Mouse (Mus musculus) olfactory bulb, adult 2 months (tissue): ENCODE measurements around the gene Dpm3. TPM values are rescaled to one million over a fixed set of nuclear protein-coding genes. Genes with fewer than 3 reads are reported as not detected.

Experiments used
- H3K27ac ChIP-seq: fragments of 200-500 bp; 2 replicates; pipeline ENCODE4 v1.5.1; 2012; ENCODE audit warnings: low read depth, low read length; ENCODE audit not compliant: insufficient read depth
- H3K4me1 ChIP-seq: fragments of 200-500 bp; 2 replicates; pipeline ENCODE4 v1.6.1; 2012; ENCODE audit warnings: low read length; ENCODE audit not compliant: control insufficient read depth, insufficient read depth
- H3K4me3 ChIP-seq: fragments of 200-500 bp; 2 replicates; pipeline ENCODE4 v1.5.1; 2012; ENCODE audit warnings: mild to moderate bottlenecking, low read depth, low read length, moderate library complexity; ENCODE audit not compliant: insufficient read depth
- CTCF ChIP-seq: fragments of 200-500 bp; IDR thresholded peaks from 2 replicates; pipeline ENCODE4 v1.5.1; 2012; ENCODE audit warnings: low read depth, mild to moderate bottlenecking, low read length, moderate library complexity; ENCODE audit not compliant: insufficient read depth
- POLR2A ChIP-seq: fragments of 200-500 bp; IDR thresholded peaks from 2 replicates; pipeline ENCODE4 v1.6.1; 2012; ENCODE audit warnings: mild to moderate bottlenecking, low read depth, low read length, moderate library complexity; ENCODE audit not compliant: insufficient read depth
- WGBS: fragments of 180-500 bp; shearing (Covaris S2); methylation state at CpG from one replicate; pipeline ENCODE4 v1.1.7; 2018; 5-methylcytosine and 5-hydroxymethylcytosine counted together
- polyA plus RNA-seq: library from polyadenylated mRNA; stranded (reverse); fragments of >200 nt; gene quantifications from 2 replicates; pipeline ENCODE4 v1.2.4, GENCODE M21; 2012; ENCODE audit warnings: low replicate concordance; ENCODE audit not compliant: missing spikeins, insufficient read depth, insufficient read length

Gene Dpm3
- polyA plus RNA-seq, 1 experiment, result not detected

DNA sequence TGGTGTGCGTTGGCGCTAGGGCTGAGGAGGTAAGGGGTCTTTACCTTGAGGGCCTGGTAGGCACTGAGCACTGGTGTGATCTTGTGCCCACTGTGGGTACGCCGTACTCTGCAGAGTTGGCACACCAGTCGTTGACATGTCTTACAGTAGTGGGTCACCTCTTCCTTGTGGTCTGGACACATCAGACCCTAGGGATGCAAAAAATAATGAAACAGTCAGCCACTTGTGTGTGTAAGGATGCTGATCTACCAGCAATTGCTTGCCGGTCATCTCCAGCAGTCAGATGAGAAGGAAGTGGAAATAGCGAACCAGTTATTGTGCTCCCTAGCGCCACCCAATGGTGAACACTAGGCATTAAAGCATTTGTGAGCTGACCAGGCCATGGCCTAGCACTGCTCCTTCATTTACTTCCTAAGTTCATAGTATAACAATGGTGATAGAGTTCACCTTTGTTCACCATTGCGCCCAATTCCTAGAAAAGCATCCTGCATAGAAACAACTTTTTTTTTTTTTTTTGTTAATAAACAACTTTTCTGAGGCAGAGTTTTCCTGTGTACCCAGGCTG lies 16.7 kb upstream of the Dpm3 start:
- 63% methylated on average over 9 of the region's 9 CpGs for WGBS
- peaks cover 30% of the 10 kb centered on the region for H3K4me1 ChIP-seq
- TF ChIP-seq POLR2A (no peak), CTCF (no peak)
- no peak overlapping the region for H3K27ac ChIP-seq
- no peak overlapping the region for H3K4me3 ChIP-seq

DNA sequence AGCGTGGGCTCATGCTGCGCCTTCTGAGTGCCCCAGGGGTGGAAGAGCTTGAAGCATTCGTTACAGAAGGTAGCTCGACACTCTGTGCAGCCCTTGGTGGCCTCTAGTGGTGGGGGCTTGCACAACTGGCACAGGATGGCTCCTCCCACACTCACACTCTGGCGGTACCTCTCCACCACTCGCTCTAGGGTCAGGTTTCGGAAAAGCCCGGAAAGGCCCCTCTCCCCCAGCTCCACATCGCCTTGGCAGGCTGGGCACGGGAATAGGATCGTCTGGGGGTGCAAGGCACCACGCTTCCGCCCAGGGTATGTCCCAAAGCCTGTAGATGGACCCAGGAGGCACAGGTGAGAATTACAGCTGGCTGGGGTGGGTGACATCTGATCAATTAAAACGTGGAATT lies 15.5 kb upstream of the Dpm3 start:
- WGBS, result 20% methylated on average over 14 of the region's 14 CpGs
- Histone ChIP-seq H3K4me3 (peak overlapping the region; percentile 64), H3K27ac (no peak overlapping the region), H3K4me1 (peaks cover 27% of the 10 kb centered on the region)
- TF ChIP-seq POLR2A (no peak), CTCF (no peak)

DNA sequence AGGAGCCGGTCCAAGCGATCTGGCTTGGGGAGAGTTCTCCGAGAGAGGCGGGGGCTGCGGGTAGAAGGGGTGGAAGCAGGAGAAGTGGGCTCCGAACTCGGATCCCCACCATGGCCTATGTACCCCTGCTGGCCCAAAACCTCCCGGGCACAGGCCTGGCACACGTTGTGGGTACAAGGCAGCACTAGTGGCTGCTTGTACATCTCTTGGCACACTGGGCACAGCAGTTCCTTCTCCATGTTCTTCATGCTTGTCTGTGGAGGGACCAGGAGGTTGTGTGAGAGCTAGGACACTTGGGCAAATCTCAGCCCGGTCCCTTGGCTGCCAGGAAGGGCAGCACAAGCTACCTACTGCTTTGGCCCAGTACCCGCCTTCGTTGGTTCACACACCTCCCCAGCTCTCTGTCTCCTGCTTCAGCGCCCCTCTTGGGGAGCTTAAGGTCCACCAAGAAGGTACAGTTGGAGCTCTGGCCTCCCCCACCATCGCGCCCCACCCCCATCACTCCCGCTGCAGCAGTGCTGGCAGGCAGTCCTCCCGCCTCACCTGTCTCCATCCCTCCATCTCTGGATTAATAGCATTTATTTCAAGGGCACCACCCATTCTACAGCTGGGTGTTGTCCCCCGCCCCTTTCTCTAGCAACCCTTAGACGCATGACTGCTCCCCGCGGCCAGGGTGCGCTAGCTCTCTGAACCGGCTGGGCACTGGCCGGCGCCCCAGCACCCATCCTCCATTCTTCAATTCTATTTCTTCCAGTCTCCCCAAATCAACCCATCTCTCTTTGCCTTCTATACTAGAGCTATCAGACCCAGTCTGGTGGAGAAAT lies 14.8 kb upstream of the Dpm3 start:
- H3K27ac ChIP-seq, result no peak overlapping the region; the same call in 1 of the 2 replicates
- 7% methylated on average over 25 of the region's 25 CpGs for WGBS
- peak overlapping the region; percentile 64 for H3K4me3 ChIP-seq
- TF ChIP-seq POLR2A, result no peak
- no peak for TF ChIP-seq CTCF
- peaks cover 21% of the 10 kb centered on the region for H3K4me1 ChIP-seq

DNA sequence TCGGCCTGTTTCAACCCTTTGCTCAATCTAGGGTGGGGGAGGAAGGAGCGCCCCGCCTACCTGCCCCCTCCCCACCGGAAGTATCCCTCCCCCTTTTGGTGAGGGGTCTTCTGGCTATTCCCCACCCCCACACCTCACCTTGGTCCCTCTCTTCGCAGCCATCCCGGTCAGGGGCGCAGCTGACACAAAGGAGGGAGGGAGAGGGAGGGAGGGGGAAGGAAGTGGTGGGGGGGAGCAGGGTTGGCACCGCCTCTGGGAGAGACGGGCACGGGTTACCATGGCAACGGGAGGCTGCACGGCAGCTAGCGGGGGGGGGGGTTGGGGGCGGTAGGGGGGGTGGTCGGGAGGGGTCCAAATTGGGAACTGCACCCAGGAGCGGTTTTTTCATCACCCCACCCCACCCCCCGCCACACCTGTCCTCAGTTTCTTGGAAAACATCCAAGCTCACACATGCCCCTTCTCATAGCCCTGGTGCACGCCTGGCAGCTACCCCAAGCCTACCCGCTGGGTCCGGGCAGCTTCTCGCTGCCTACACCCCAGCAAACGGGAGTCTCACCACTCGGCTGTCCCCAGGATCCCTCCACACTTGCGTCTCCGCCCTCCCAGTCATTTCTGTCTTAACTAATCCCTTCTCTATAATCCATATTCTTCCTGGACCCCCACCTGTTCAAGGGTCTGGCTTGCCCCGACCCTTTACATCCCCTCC lies 14.0 kb upstream of the Dpm3 start:
- peaks cover 21% of the 10 kb centered on the region for H3K4me1 ChIP-seq
- H3K27ac ChIP-seq, result peak overlapping the region; percentile 85
- 2% methylated on average over 25 of the region's 26 CpGs for WGBS
- TF ChIP-seq POLR2A, result peak; percentile 10; the same call in 1 of the 2 replicates
- TF ChIP-seq CTCF, result no peak
- H3K4me3 ChIP-seq, result peak overlapping the region; percentile 64

DNA sequence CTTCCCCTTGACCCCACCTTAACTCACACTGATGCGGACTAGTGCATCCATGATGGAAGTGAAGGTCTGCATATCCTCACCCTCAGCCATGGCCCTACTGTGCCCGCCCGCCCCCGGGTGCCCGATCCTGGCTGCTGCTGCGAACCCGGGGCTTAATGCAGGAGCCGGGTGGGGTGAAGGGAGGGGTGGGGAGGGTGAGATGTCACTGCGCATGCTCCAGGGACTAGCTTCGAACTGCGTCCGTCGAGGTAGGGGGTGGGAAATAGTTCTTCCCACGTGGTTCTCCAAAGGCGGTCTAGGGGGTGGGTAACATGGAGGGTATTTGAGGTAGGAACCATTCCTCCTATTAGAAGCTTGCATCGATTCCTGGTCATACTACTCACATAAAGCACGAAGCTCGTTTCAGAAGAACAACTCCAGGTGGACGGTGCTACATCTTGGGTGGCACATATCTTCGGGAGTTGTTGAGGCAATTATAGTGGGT lies 13.4 kb upstream of the Dpm3 start, which contains the start of gene Krtcap2:
TSS of gene Krtcap2 (plus strand) at position 279 of the 484 bp plus-strand sequence.
- WGBS, result 1% methylated on average over 20 of the region's 20 CpGs
- peak within 1 kb of the TSS; percentile 88 for H3K27ac ChIP-seq
- TF ChIP-seq POLR2A (peak; percentile 39; the same call in 1 of the 2 replicates), CTCF (no peak)
- H3K4me1 ChIP-seq, result peaks cover 21% of the 10 kb centered on the region
- H3K4me3 ChIP-seq, result peak within 1 kb of the TSS; percentile 95

DNA sequence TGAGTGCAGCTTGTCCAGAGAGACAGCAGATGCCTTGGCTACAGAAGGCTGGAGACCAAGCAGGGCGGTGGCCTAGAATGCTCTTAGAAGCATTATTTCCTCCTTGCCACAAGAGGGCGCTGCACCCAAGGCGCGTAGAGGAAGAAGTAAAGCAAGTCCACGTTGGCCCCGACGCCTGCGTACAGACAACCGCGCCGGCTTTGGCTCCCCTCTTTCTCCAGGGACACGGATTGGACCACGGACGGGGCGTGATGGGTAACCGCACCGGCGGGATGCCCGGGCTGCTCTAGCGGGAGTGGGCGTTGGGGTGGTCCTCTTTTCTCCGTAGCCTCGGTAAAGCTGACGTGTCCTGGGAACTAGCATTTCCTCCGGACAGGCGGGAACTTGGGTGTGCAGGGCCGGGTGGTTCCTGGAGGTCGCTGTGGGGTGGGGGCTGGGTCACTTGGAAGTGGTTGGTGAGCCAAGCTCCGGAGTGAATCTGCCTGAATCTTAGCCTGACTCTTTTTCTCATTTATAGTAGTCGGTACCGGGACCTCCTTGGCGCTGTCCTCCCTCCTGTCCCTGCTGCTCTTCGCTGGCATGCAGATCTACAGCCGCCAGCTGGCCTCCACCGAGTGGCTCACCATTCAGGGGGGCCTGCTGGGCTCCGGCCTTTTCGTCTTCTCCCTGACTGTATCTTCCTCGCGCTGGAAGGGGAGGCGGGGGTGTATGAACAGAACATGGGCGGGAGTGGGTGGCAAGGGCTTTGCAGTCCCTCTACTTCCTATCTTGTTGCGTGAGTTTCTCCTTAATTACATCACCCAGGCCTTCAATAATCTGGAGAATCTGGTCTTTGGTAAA lies 12.7 kb upstream of the Dpm3 start, which contains the start of gene Trim46:
TSS of gene Trim46 (minus strand) at position 49 of the 840 bp plus-strand sequence.
- Histone ChIP-seq H3K4me3 (peak within 1 kb of the TSS; percentile 95), H3K4me1 (peaks cover 24% of the 10 kb centered on the region), H3K27ac (peak within 1 kb of the TSS; percentile 88)
- under 1% methylated on average over 42 of the region's 42 CpGs for WGBS
- TF ChIP-seq CTCF (peak; percentile 73), POLR2A (no peak; the same call in 1 of the 2 replicates)

DNA sequence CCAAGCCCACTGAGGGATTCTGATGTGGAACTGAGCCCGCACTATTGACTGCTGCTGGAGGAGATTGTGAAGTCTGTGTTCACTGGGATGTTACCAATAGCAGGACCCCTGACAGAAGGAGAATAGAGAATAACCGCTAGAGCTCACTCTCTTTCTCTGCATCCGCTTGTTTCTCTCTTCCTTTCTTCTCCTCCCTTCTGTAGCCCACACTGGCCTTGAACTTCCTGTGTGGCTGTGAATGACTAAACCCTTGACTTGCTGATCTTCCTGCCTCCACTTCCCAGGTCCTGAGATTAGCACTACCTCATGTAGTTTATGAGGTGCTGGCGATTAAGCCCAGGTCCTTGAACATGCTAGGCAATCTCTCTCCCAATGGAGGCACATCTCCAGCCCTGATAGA lies 11.7 kb upstream of the Dpm3 start:
- no peak overlapping the region for H3K27ac ChIP-seq
- peaks cover 23% of the 10 kb centered on the region for H3K4me1 ChIP-seq
- 79% methylated on average over 4 of the region's 4 CpGs for WGBS
- no peak overlapping the region for H3K4me3 ChIP-seq
- TF ChIP-seq CTCF (no peak), POLR2A (no peak)

DNA sequence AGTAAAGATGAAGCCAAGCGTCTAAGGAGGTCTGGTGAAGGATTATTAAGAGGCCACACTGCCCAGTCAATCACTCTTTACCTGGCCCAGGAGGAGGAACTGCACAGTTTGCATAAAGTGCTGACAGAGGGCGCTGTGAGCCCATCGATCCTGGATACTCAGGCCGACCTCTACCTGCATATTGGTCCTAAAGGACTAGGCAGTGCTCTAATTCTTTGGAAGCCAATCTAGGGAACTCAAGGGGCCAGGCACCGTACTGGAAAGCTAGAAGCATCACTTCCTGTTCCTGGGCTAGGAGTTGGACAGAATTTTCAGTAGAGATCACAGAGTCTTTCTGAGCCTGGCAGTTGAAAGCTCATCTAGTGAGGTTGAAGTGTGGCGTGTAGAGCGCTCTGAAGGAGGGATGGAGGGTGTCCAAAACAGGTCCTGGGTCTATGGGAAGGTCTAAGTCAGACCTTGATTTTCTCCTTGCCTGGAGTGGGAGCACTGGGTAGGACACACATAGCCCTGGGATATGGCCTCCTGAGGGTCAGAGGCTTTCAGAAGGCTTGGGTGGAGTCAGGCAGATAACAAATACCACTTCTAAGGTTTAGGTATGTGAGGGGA lies 8.6 kb upstream of the Dpm3 start:
- no peak overlapping the region for H3K27ac ChIP-seq
- WGBS, result 25% methylated on average over 7 of the region's 7 CpGs

More for the DNA sequence above, 8.6 kb upstream of the Dpm3 start:
- TF ChIP-seq CTCF, result no peak
- TF ChIP-seq POLR2A, result no peak
- no peak overlapping the region for H3K4me3 ChIP-seq
- H3K4me1 ChIP-seq, result peaks cover 10% of the 10 kb centered on the region
